Mouse (Mus musculus) midbrain, embryonic 16.5 days (tissue): ENCODE data around the gene Ndp. TPM values are rescaled to one million over a fixed set of nuclear protein-coding genes. Genes with fewer than 3 reads are reported as not detected.

ENCODE experiments used
- ATAC-seq: fragments of 200-750 bp; cut with Nextera tagmentation; 2 replicates; pipeline ENCODE4 v1.8.0; 2017; ENCODE audit warnings: moderate TSS enrichment
- H3K27ac ChIP-seq: fragments of 300-500 bp; sonication (generic); 2 replicates; pipeline ENCODE4 v1.5.1; 2014; ENCODE audit warnings: mild to moderate bottlenecking, low read length, mixed read lengths
- H3K27me3 ChIP-seq: fragments of 300-500 bp; sonication (generic); 2 replicates; pipeline ENCODE4 v1.6.1; 2014; ENCODE audit warnings: low read depth, low read length, mixed read lengths; ENCODE audit not compliant: control insufficient read depth, insufficient read depth
- H3K36me3 ChIP-seq: fragments of 300-500 bp; sonication (generic); 2 replicates; pipeline ENCODE4 v1.6.1; 2014; ENCODE audit warnings: mild to moderate bottlenecking, low read length, moderate library complexity, mixed read lengths; ENCODE audit not compliant: control insufficient read depth, insufficient read depth
- H3K4me1 ChIP-seq: fragments of 300-500 bp; sonication (generic); 2 replicates; pipeline ENCODE4 v1.6.1; 2014; ENCODE audit warnings: mild to moderate bottlenecking, low read length, mixed read lengths; ENCODE audit not compliant: control insufficient read depth, insufficient read depth
- H3K4me2 ChIP-seq: fragments of 300-500 bp; sonication (generic); 2 replicates; pipeline ENCODE4 v1.6.1; 2014; ENCODE audit warnings: mild to moderate bottlenecking, low read length, mixed read lengths
- H3K4me3 ChIP-seq: fragments of 300-500 bp; sonication (generic); 2 replicates; pipeline ENCODE4 v1.5.1; 2014; ENCODE audit warnings: low read depth, mild to moderate bottlenecking, low read length, moderate library complexity, mixed read lengths
- H3K9ac ChIP-seq: fragments of 300-500 bp; sonication (generic); 2 replicates; pipeline ENCODE4 v1.6.1; 2014; ENCODE audit warnings: low read depth, low read length, mixed read lengths
- H3K9me3 ChIP-seq: fragments of 300-500 bp; sonication (generic); replicated peaks from 2 replicates; pipeline ENCODE4 v1.6.1; 2014; ENCODE audit warnings: mild to moderate bottlenecking, low read length, mixed read lengths; ENCODE audit not compliant: control insufficient read depth, poor library complexity, severe bottlenecking
- WGBS: fragments of 180-500 bp; shearing (Covaris S2); extraction: QIAGEN DNeasy Blood & Tissue Kit; methylation state at CpG from one replicate; pipeline ENCODE4 v1.1.7; 2014; 5-methylcytosine and 5-hydroxymethylcytosine counted together
- polyA plus RNA-seq: library from polyadenylated mRNA; unstranded; fragments of >200 nt; fragmentation: Nextera tagmentation; extraction: Ambion mirVana; gene quantifications from 2 replicates; pipeline ENCODE4 v1.2.1, GENCODE M21; 2015

The Ndp gene
- polyA plus RNA-seq, 1 experiment from 2014 or later, result 7.8 TPM

DNA sequence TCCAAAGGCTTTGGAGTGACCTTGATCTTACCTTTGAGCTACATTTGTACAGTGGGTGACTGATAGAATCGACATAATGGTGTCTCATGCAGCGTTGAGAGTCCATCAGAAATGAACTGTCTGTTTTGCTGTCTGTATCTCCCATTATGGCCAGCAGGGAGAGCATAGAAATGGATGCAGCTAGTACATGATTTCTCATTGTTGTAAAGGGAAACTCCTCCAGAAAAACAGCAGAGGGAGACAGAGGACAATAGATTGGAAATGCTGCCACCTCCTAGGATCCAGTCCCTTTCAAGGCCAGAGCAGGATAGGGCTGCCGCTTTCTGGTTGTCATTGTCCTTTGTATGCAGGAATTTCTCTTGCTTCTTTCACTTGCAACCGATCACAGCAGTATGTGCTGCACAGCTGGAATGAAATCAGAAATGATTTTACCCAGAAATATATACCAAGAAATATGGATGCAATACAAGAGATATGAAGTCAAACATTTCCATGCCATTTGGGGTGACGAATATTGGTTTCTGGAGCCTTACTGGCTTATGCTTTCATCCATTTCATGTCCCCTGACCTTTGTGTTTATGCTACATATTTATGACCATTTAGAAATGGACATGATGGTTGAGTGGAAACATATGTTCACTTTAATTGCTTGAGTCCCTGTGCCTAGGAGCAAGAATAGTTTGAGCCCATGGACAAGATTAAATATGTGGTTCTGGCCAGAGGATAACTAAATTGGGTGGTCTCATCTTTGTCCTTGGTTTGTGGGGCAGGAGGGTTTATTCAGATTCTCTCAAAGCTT lies 17.0 kb downstream of the Ndp start:
- peak; percentile 97 for ATAC-seq
- Histone ChIP-seq H3K27ac (peak overlapping the region; percentile 50; the same call in 1 of the 2 replicates), H3K36me3 (no peaks in the 10 kb centered on the region), H3K4me2 (no peak overlapping the region), H3K27me3 (no peaks in the 10 kb centered on the region), H3K9ac (no peak overlapping the region), H3K4me1 (peaks cover 2% of the 10 kb centered on the region; the same call in 1 of the 2 replicates), H3K4me3 (no peak overlapping the region), H3K9me3 (no peaks in the 10 kb centered on the region)
- 30% methylated on average over 5 of the region's 5 CpGs for WGBS

DNA sequence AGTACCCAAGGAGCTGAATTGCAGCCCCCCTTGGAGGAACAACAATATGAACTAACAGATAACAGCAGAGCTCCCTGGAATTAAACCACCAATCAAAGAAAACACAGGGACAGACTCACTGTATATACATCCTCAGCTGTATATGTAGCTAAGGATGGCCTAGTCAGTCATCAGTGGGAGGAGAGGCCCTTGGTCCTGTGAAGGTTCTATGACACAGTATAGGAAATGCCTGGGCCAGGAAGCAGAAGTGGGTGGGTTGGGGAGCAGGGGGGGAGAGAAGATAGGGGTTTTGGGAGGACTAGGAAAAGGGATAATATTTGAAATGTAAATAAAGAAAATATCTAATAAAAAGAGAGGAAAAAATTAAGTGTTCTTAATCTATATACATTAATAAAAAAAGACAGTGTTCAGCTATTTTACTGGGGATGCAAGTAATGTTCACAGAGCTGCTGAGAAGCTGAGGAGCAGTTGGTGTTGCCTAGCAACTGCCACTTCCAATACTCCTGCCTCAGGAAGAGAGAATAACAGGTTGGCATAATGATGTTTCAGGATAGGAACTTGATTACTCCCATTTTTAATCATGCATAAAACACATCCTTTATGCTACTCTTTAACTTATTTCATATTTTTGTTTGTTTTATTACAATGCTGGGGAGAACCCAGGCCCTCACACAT lies 43.8 kb downstream of the Ndp start:
- ATAC-seq, result peak; percentile 95
- H3K27ac ChIP-seq, result peak overlapping the region; percentile 11; the same call in 1 of the 2 replicates
- H3K36me3 ChIP-seq, result no peaks in the 10 kb centered on the region

GRCm38 (mm10) chrX:16860244-16860643 lies 51.3 kb downstream of the Ndp start:
- H3K4me2 ChIP-seq, result no peak overlapping the region
- no peak overlapping the region for H3K9ac ChIP-seq
- H3K27ac ChIP-seq, result no peak overlapping the region
- H3K36me3 ChIP-seq, result no peaks in the 10 kb centered on the region
- no peak for ATAC-seq
- no peaks in the 10 kb centered on the region for H3K4me1 ChIP-seq
- H3K9me3 ChIP-seq, result no peaks in the 10 kb centered on the region
- no peaks in the 10 kb centered on the region for H3K27me3 ChIP-seq
- H3K4me3 ChIP-seq, result no peak overlapping the region

More for the DNA sequence above, 43.8 kb downstream of the Ndp start:
- Histone ChIP-seq H3K4me3 (no peak overlapping the region), H3K9ac (no peak overlapping the region), H3K27me3 (no peaks in the 10 kb centered on the region), H3K4me1 (no peaks in the 10 kb centered on the region), H3K4me2 (no peak overlapping the region), H3K9me3 (no peaks in the 10 kb centered on the region)

- H3K36me3 ChIP-seq, result no peaks in the 10 kb centered on the region
- 94% methylated on average over 2 of the region's 2 CpGs for WGBS
- no peak overlapping the region for H3K9ac ChIP-seq
Observed at GRCm38 (mm10) chrX:16846034-16846433, 65.5 kb downstream of the Ndp start.

DNA sequence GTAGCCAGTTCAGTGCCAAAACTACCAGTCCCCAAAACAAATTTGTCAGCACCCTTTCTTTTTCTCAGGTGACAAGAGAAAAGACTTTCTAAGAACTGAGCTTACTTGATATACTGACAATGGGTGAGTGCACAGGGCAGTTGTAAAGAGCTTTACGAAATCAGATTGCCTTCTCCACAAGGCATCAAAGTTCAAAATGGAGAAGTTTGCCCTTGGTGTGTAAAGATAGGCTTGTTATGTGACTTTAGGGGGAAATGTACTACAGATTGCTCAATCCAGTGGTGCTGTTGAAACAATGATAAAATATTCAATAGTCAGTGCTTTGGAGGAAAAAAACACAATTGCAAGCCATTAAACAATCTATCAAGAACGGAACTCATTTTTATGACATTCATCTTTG lies 70.1 kb downstream of the Ndp start:
- no peak for ATAC-seq
- no peaks in the 10 kb centered on the region for H3K9me3 ChIP-seq
- H3K27ac ChIP-seq, result no peak overlapping the region
- H3K9ac ChIP-seq, result no peak overlapping the region
- H3K36me3 ChIP-seq, result no peaks in the 10 kb centered on the region
- no peak overlapping the region for H3K4me2 ChIP-seq
- no peaks in the 10 kb centered on the region for H3K27me3 ChIP-seq
- 84% methylated on average over 2 of the region's 2 CpGs for WGBS
- H3K4me1 ChIP-seq, result no peaks in the 10 kb centered on the region
- H3K4me3 ChIP-seq, result no peak overlapping the region

More at GRCm38 (mm10) chrX:16846034-16846433, 65.5 kb downstream of the Ndp start:
- no peak for ATAC-seq
- Histone ChIP-seq H3K9me3 (no peaks in the 10 kb centered on the region), H3K4me3 (no peak overlapping the region), H3K27me3 (no peaks in the 10 kb centered on the region), H3K4me2 (no peak overlapping the region), H3K27ac (no peak overlapping the region), H3K4me1 (no peaks in the 10 kb centered on the region)

DNA sequence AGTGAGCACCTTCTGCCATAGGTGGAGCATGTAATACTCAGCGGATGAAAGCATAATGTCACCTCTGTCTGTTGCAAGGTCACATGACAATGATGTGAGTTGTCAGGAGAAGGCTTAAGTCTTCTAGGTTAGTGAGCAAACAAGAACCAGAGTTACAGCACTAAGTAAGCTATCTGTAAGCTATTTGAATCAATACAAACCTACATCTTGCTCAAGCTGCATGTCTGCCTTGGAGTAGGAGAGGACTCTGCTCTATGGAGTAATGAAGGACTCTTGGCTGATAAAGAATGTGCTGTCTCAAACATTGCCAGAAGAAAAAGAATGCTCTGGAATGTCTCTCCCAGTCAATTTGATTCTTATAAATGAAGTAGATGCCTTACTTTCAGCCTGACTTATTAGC lies 74.3 kb downstream of the Ndp start:
- WGBS, result 95% methylated on average over 1 of the region's 1 CpGs

DNA sequence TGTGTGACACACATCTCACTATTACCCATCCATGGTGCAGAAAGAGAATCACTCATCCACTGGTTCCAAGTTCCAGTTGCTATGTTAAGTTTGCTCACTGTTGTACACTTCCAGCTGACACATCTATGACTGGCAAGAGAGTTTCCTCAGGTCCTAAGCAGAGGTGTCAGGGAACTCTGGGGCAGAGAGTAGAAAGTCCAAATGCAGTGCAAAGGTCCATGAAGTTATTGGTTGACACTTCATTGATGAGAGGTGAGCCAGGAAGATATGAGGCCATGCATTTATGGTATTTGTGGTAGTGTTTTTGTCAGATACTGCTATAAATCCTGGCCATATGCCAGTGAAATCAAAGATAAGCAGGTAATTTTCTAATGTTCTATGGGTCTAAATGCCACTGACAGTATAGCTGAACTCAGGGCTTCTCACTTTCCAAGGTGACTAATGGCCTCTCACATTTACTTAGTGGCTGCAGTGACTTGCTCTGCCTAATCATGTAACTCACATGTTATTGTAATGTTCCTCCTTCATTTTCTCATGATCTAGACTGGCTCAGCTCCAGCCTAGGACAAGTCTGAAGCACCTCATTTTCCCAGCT lies 75.0 kb downstream of the Ndp start:
- Histone ChIP-seq H3K27ac (no peak overlapping the region), H3K9me3 (no peaks in the 10 kb centered on the region), H3K4me2 (no peak overlapping the region), H3K27me3 (no peaks in the 10 kb centered on the region), H3K36me3 (no peaks in the 10 kb centered on the region), H3K4me3 (no peak overlapping the region), H3K9ac (no peak overlapping the region), H3K4me1 (no peaks in the 10 kb centered on the region)
- ATAC-seq, result no peak

More for the DNA sequence above, 74.3 kb downstream of the Ndp start:
- H3K4me3 ChIP-seq, result no peak overlapping the region
- no peak for ATAC-seq
- H3K27me3 ChIP-seq, result no peaks in the 10 kb centered on the region
- no peak overlapping the region for H3K27ac ChIP-seq
- no peaks in the 10 kb centered on the region for H3K4me1 ChIP-seq
- no peak overlapping the region for H3K4me2 ChIP-seq
- no peak overlapping the region for H3K9ac ChIP-seq
- no peaks in the 10 kb centered on the region for H3K36me3 ChIP-seq
- no peaks in the 10 kb centered on the region for H3K9me3 ChIP-seq
